Mouse (Mus musculus): ENCODE data around the gene Aoc3. TPM values are rescaled to one million over a fixed set of nuclear protein-coding genes. Genes with fewer than 3 reads are reported as not detected.

The Aoc3 gene
- total RNA-seq (2023) = not detected

GRCm38 (mm10) chr11:101330371-101330924 is at the start of gene Aoc3:
Aoc3 (plus strand) TSS chr11:101330605.

GRCm38 (mm10) chr11:101302004-101302798 is 28.2 kb upstream of the Aoc3 start, which contains the start of gene Becn1:
Becn1 (minus strand) TSS chr11:101302286.

GRCm38 (mm10) chr11:101315665-101316500 is 14.5 kb upstream of the Aoc3 start, which contains the start of gene Psme3:
Psme3 (plus strand) TSS chr11:101316213.

DNA sequence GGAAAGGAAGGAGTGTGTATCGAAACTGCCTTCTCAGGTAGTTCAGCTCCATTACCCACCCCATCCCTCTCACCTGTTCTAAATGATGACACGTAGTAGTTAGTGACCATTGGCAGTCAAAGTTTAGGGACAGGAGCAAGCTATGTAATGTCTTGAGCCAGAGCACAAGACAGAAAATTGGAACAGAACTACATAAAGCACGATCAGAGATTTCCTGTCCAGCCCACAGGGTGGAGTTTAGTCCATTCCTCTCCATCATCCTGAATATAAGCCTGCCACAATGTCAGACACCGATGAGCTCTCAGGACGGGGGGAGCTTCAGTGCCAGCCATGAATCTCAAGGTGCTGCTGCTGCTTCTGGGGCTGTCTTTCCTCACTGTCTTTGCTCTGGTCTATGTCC is 5.6 kb upstream of the Aoc3 start, which contains the start of gene Aoc2:
Gene Aoc2 (plus strand): TSS at position 301 of the 400 bp plus-strand sequence.

GRCm38 (mm10) chr11:101367326-101367935 is 37.0 kb downstream of the Aoc3 start, which contains the start of gene G6pc:
G6pc (plus strand) TSS chr11:101367561.

Other genes starting within 250 kb of the Aoc3 start
- gene Coasy, start 248.0 kb upstream of the Aoc3 start, total RNA-seq (2023) = 10 to 100 TPM; 11.1 to 13.6 TPM
- gene Mlx, start 243.3 kb upstream of the Aoc3 start, total RNA-seq (2023) = 10 to 100 TPM; 37.4 to 40.4 TPM
- gene Psmc3ip, start 235.2 kb upstream of the Aoc3 start, total RNA-seq (2023) = 1 to 10 TPM; 5.2 to 5.7 TPM
- gene Retreg3, start 210.7 kb upstream of the Aoc3 start, total RNA-seq (2023) = 10 to 100 TPM; 29.8 to 31.7 TPM
- gene Tubg1, start 210.7 kb upstream of the Aoc3 start, total RNA-seq (2023) = 10 to 100 TPM; 12.9 to 17.0 TPM
- gene Tubg2, start 174.7 kb upstream of the Aoc3 start, total RNA-seq (2023) = 1 to 10 TPM; 1.5 to 2.0 TPM
- gene Cntnap1, start 160.1 kb upstream of the Aoc3 start, total RNA-seq (2023) = under 1 TPM; 0.47 to 0.79 TPM
- gene Plekhh3, start 159.3 kb upstream of the Aoc3 start, total RNA-seq (2023) = 1 to 10 TPM; 2.6 to 3.3 TPM
- under 1 TPM; 0.33 to 0.35 TPM for gene Ccr10, start 155.2 kb upstream of the Aoc3 start, total RNA-seq (2023)
- gene Ezh1, start 104.1 kb upstream of the Aoc3 start, total RNA-seq (2023) = 10 to 100 TPM; 46.8 to 51.8 TPM
- gene Ramp2, start 84.6 kb upstream of the Aoc3 start, total RNA-seq (2023) = not detected
- gene Vps25, start 76.9 kb upstream of the Aoc3 start, total RNA-seq (2023) = 10 to 100 TPM; 62.8 to 67.7 TPM
- 1 to 10 TPM in 1 of 2 experiments, under 1 TPM in 1; 0.64 to 2.3 TPM for gene Wnk4, start 70.0 kb upstream of the Aoc3 start, total RNA-seq (2023)
- 1 to 10 TPM; 1.2 to 2.1 TPM for gene Cntd1, start 51.6 kb upstream of the Aoc3 start, total RNA-seq (2023)
- gene Coa3, start 51.5 kb upstream of the Aoc3 start, total RNA-seq (2023) = 10 to 100 TPM; 31.6 to 34.4 TPM
- 100 to 1,000 TPM; 143 to 152 TPM for gene Becn1, start 28.3 kb upstream of the Aoc3 start, total RNA-seq (2023)
- gene Psme3, start 14.4 kb upstream of the Aoc3 start, total RNA-seq (2023) = 10 to 100 TPM; 64.4 to 73.2 TPM
- 1 to 10 TPM; 3.4 TPM for gene Aoc2, start 5.5 kb upstream of the Aoc3 start, total RNA-seq (2023)
- not detected for gene G6pc, start 37.0 kb downstream of the Aoc3 start, total RNA-seq (2023)
- gene Aarsd1, start 87.0 kb downstream of the Aoc3 start, total RNA-seq (2023) = 10 to 100 TPM; 12.1 to 15.2 TPM
- gene Gm27029, start 94.2 kb downstream of the Aoc3 start, total RNA-seq (2023) = under 1 TPM; 0.47 to 0.82 TPM
- 1 to 10 TPM; 8.5 TPM for gene Rundc1, start 94.5 kb downstream of the Aoc3 start, total RNA-seq (2023)
- under 1 TPM in 1 of 2 experiments, not detected in 1; 0.64 TPM for gene Ptges3l, start 94.7 kb downstream of the Aoc3 start, total RNA-seq (2023)
- gene Rpl27, start 111.7 kb downstream of the Aoc3 start, total RNA-seq (2023) = 10 to 100 TPM; 37.5 to 40.7 TPM
- 10 to 100 TPM; 21.7 to 23.3 TPM for gene Ifi35, start 117.8 kb downstream of the Aoc3 start, total RNA-seq (2023)
- under 1 TPM; 0.42 to 0.60 TPM for gene Rnd2, start 134.4 kb downstream of the Aoc3 start, total RNA-seq (2023)
- 10 to 100 TPM; 15.0 to 16.3 TPM for gene Vat1, start 135.6 kb downstream of the Aoc3 start, total RNA-seq (2023)
- gene Brca1, start 221.3 kb downstream of the Aoc3 start, total RNA-seq (2023) = 10 to 100 TPM; 15.6 to 19.0 TPM
- gene Nbr1, start 221.5 kb downstream of the Aoc3 start, total RNA-seq (2023) = 10 to 100 TPM; 73.5 to 93.1 TPM